In genomic region chr6:133206173-133206572, GRCm38 (mm10) we compare ENCODE assay signal across 7 mouse cellular contexts.
A peak's percentile ranks its signal among the peaks of the same experiment; 100 is the strongest.
DNase-seq lines count a peak whose midpoint lies in the region; ATAC-seq and TF ChIP-seq lines count a peak whose summit lies in the region.

No protein-coding gene starts in this region.

- H3K27ac ChIP-seq in bone marrow macrophage, adult 2 months (ENCODE audit: insufficient read depth, low read depth, low read length) = no peak overlapping the region
- H3K27ac ChIP-seq in forebrain, embryonic 14.5 days (ENCODE audit: low read depth, low read length) = no peak overlapping the region
- H3K27ac ChIP-seq in kidney, embryonic 16.5 days (ENCODE audit: low read length) = no peak overlapping the region
- H3K27ac ChIP-seq in liver, adult 2 months (replicated peaks; ENCODE audit: insufficient read depth, low read depth, low read length) = no peak overlapping the region
- no peak overlapping the region for H3K27ac ChIP-seq in neural tube, embryonic 14.5 days (ENCODE audit: low read depth, low read length)

- peak; percentile 19 for DNase-seq in 416B (ENCODE audit: low read depth)
- peak; percentile 30 for DNase-seq in CD4-positive helper T cell, adult 2 months (ENCODE audit: low read depth, low spot score)
- peak; percentile 58 for DNase-seq in forebrain, embryonic 14.5 days (ENCODE audit: low spot score)
- DNase-seq in liver, adult 2 months (ENCODE audit: extremely low read depth, low read depth, low spot score) = peak; percentile 24

- no peaks in the 10 kb centered on the region for H3K4me1 ChIP-seq in bone marrow macrophage, adult 2 months (ENCODE audit: control insufficient read depth, insufficient read depth, low read length)
- H3K4me1 ChIP-seq in forebrain, embryonic 14.5 days (ENCODE audit: control insufficient read depth, insufficient read depth, low read length) = no peaks in the 10 kb centered on the region
- H3K4me1 ChIP-seq in kidney, embryonic 16.5 days (ENCODE audit: insufficient read depth, low read length) = no peaks in the 10 kb centered on the region
- no peaks in the 10 kb centered on the region for H3K4me1 ChIP-seq in liver, adult 2 months (ENCODE audit: control insufficient read depth, insufficient read depth, low read length)
- no peaks in the 10 kb centered on the region for H3K4me1 ChIP-seq in neural tube, embryonic 14.5 days (ENCODE audit: control insufficient read depth, insufficient read depth, low read length)

- H3K4me2 ChIP-seq in forebrain, embryonic 14.5 days (ENCODE audit: low read length) = no peak overlapping the region
- no peak overlapping the region for H3K4me2 ChIP-seq in kidney, embryonic 16.5 days (replicated peaks; ENCODE audit: low read depth, low read length)
- H3K4me2 ChIP-seq in neural tube, embryonic 14.5 days (ENCODE audit: low read depth, low read length) = no peak overlapping the region

- no peaks in the 10 kb centered on the region for H3K36me3 ChIP-seq in forebrain, embryonic 14.5 days (ENCODE audit: control insufficient read depth, insufficient read depth, low read length)
- no peaks in the 10 kb centered on the region for H3K36me3 ChIP-seq in kidney, embryonic 16.5 days (ENCODE audit: insufficient read depth, low read length)
- no peaks in the 10 kb centered on the region for H3K36me3 ChIP-seq in liver, adult 2 months (ENCODE audit: control insufficient read depth, insufficient read depth, low read length)
- no peaks in the 10 kb centered on the region for H3K36me3 ChIP-seq in neural tube, embryonic 14.5 days (ENCODE audit: control insufficient read depth, insufficient read depth, low read length)

- no peaks in the 10 kb centered on the region for H3K27me3 ChIP-seq in forebrain, embryonic 14.5 days (replicated peaks; ENCODE audit: control insufficient read depth, insufficient read depth, low read length)
- no peaks in the 10 kb centered on the region for H3K27me3 ChIP-seq in kidney, embryonic 16.5 days (ENCODE audit: insufficient read depth, low read length)
- no peaks in the 10 kb centered on the region for H3K27me3 ChIP-seq in liver, adult 2 months (ENCODE audit: control insufficient read depth, insufficient read depth, low read length)
- no peaks in the 10 kb centered on the region for H3K27me3 ChIP-seq in neural tube, embryonic 14.5 days (ENCODE audit: control insufficient read depth, insufficient read depth, low read length)

- no peaks in the 10 kb centered on the region for H3K9me3 ChIP-seq in forebrain, embryonic 14.5 days (replicated peaks; ENCODE audit: control insufficient read depth, low read length)
- no peaks in the 10 kb centered on the region for H3K9me3 ChIP-seq in kidney, embryonic 16.5 days (ENCODE audit: low read length)
- no peaks in the 10 kb centered on the region for H3K9me3 ChIP-seq in neural tube, embryonic 14.5 days (ENCODE audit: control insufficient read depth, low read length)

- H3K4me3 ChIP-seq in bone marrow macrophage, adult 2 months (ENCODE audit: insufficient read depth, low read length) = no peak overlapping the region
- H3K4me3 ChIP-seq in forebrain, embryonic 14.5 days (ENCODE audit: low read depth, low read length) = no peak overlapping the region
- no peak overlapping the region for H3K4me3 ChIP-seq in kidney, embryonic 16.5 days (ENCODE audit: low read length)
- no peak overlapping the region for H3K4me3 ChIP-seq in liver, adult 2 months (ENCODE audit: insufficient read depth, low read depth, low read length)
- no peak overlapping the region for H3K4me3 ChIP-seq in neural tube, embryonic 14.5 days (ENCODE audit: low read depth, low read length)

- no peak for TF ChIP-seq POLR2A in bone marrow macrophage, adult 2 months (IDR thresholded peaks at IDR 0.05; ENCODE audit: borderline replicate concordance, low read depth, low read length)
- no peak for TF ChIP-seq POLR2A in liver, adult 2 months (IDR thresholded peaks at IDR 0.05; ENCODE audit: extremely low read depth, insufficient read depth, low read length)

- H3K79me2 ChIP-seq in liver, adult 2 months (ENCODE audit: control insufficient read depth, insufficient read depth, low read length) = no peaks in the 10 kb centered on the region

- peak; percentile 62 for TF ChIP-seq CTCF in bone marrow macrophage, adult 2 months (IDR thresholded peaks at IDR 0.05; ENCODE audit: low read depth, low read length)
- peak; percentile 67 for TF ChIP-seq CTCF in liver, adult 2 months (IDR thresholded peaks at IDR 0.05; ENCODE audit: low read depth, low read length)

- no peak overlapping the region for H3K9ac ChIP-seq in forebrain, embryonic 14.5 days (ENCODE audit: low read length)
- no peak overlapping the region for H3K9ac ChIP-seq in kidney, embryonic 16.5 days (replicated peaks; ENCODE audit: low read length)
- no peak overlapping the region for H3K9ac ChIP-seq in liver, adult 2 months (ENCODE audit: low read depth, low read length)
- no peak overlapping the region for H3K9ac ChIP-seq in neural tube, embryonic 14.5 days (replicated peaks; ENCODE audit: low read depth, low read length)

- 4% methylated on average over 3 of the region's 3 CpGs for WGBS in forebrain, embryonic 14.5 days
- 5% methylated on average over 3 of the region's 3 CpGs for WGBS in kidney, embryonic 16.5 days
- WGBS in liver, adult 2 months = 5% methylated on average over 3 of the region's 3 CpGs
- WGBS in neural tube, embryonic 14.5 days = 5% methylated on average over 3 of the region's 3 CpGs

- ATAC-seq in forebrain, embryonic 14.5 days = peak; percentile 65; the same call in 1 of the 2 replicates
- ATAC-seq in kidney, embryonic 16.5 days (ENCODE audit: low FRiP score, low TSS enrichment) = peak; percentile 51; the same call in 1 of the 2 replicates
- peak; percentile 83; the same call in 1 of the 2 replicates for ATAC-seq in neural tube, embryonic 14.5 days (ENCODE audit: low read depth)
